Mouse (Mus musculus): ENCODE measurements around the gene Hist1h2bk. TPM values are rescaled to one million over a fixed set of nuclear protein-coding genes. Genes with fewer than 3 reads are reported as not detected.

Gene Hist1h2bk
- 100 to 1,000 TPM; 213 to 221 TPM for total RNA-seq (2021)

DNA sequence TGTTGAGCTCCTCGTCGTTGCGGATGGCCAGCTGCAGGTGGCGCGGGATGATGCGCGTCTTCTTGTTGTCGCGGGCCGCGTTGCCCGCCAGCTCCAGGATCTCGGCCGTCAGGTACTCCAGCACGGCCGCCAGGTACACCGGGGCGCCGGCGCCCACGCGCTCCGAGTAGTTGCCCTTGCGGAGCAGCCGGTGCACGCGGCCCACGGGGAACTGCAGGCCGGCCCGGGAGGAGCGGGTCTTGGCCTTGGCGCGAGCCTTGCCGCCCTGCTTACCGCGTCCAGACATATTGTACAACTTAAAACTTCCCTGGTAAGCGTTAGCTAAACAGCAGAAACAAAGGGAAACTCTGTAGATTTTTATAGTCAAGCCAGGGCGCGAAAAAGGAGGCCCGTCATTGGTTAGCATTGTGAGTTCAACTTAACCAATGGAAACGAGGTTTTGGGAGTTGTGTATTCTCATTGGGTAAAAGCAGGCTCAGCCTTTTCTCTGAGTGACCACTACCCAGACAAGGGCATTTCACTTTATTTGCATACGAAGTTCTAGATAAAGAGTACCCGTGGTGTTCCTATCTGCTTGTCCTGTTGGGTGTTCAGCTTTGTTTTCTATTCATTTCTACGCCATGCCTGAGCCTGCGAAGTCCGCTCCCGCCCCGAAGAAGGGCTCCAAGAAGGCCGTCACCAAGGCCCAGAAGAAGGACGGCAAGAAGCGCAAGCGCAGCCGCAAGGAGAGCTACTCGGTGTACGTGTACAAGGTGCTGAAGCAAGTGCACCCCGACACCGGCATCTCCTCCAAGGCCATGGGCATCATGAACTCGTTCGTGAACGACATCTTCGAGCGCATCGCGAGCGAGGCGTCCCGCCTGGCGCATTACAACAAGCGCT is at the start of gene Hist1h2bk, which contains the start of gene Hist1h2ah:
Hist1h2bk (plus strand) TSS at position 604 of the 882 bp plus-strand sequence.
Hist1h2ah (minus strand) TSS at position 302 of the 882 bp plus-strand sequence.
- intact Hi-C loops (cut with DNase I), result loop anchor here (5.0 to 10.0 kb wide), 3 partner anchors 211 to 1722 kb away; partner anchors contain the start of genes Hist1h2ac, Hist1h2bc and Hist1h4b
- DNase-seq, result peak; percentile 90 to 91

DNA sequence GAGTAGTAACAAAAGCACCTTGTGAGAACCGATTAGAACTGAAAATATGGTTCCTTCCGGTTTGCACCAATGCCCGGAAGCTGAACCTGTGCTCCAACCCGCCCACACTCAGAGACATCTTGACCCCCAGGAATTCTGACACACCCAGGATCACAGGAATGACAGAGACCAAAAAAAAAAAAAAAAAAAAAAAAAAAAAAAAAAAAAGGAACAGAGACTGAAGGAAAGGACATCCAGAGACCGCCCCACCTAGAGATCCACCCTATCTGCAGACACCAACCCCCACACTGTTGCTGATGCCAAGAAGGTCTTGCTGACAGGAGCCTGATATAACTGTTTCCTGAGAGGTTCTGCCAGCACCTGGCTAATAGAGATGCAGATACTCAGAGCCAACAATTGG is 43.1 kb upstream of the Hist1h2bk start:
- intact Hi-C loops (cut with DNase I), result no loop called here
- no peak for DNase-seq

DNA sequence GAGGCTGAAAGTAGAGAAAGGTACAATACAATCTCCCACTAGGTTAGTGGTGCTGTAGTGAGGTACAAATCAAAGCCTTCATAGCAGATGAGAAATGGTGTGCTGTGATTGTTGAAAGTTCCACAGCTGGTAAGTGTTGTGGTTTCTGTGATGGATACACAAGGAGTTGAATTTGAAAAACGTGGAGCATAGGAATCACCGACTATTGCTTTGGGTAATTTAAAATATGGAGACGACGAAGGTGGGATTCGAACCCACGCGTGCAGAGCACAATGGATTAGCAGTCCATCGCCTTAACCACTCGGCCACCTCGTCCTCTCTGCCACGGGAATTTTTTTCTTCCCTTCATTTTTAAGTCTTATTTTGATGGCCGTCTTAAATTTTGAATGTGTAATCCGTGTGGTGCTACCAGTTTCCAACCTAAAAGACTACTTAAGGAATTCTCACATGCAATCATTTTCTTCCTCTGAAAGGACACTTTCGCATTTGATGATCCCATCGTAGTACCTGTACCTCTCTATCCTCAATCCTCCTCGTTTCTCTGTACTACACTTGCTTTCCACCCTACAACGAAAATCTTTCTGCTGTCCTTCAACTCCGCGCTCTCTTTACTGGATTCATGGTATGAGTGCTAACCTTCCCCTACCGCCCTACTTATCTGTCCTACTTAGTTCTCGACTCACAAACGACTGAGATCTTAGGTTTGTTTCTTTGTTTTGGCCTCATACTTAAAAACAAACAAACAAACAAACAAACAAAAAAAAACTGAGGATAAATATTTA is 41.5 kb upstream of the Hist1h2bk start:
- intact Hi-C loops (cut with DNase I), result no loop called here
- peak in 1 of 2 experiments; percentile 21 for DNase-seq

DNA sequence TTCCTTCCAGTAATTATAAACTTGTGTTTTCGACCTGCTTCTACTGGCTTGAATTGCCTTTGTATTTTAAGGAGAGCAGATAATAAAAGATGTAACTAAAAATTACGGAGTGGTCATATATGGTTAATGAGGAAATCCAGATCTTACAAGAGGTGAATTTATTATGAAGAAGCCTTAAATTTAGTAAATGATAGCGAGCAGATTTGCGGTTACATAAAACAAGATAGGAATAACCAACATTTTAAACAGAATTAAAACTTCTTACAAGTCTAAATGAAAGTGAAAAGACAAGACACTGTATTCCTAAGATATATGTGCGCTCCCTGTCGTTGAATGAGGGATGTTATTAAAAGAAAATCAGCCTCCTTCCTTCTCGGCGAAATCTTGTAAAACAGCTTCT is 40.8 kb upstream of the Hist1h2bk start:
- intact Hi-C loops (cut with DNase I), result no loop called here
- no peak for DNase-seq

DNA sequence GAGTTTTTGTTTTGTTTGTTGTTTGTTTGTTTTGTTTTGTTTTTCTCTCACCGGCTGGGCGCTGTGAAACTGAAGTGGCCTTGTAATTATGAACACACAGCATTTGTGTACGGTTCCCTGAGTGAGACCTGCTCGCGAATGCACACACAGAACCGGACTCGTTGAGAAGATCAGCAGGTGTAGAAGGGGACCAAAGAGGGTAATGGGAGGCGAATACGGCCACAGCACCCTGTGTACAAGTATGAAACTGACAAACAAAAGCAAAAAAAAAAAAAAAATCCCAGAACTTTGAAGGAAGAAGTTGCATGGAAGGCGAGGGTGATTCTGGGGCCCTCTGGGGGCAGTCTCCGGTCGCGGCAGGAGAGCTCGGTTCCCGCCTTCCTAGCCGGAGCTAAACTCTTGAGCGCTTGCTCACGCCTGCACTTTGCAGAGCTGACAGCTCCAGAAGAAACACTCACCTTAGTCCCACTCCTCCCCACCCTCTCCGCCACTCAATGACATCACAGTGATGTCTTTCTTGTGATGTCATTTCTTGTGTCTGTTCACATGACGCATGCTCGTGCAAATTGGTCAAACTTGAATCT is 40.2 kb upstream of the Hist1h2bk start:
- DNase-seq, result peak in 1 of 2 experiments; percentile 53
- intact Hi-C loops (cut with DNase I), result no loop called here

DNA sequence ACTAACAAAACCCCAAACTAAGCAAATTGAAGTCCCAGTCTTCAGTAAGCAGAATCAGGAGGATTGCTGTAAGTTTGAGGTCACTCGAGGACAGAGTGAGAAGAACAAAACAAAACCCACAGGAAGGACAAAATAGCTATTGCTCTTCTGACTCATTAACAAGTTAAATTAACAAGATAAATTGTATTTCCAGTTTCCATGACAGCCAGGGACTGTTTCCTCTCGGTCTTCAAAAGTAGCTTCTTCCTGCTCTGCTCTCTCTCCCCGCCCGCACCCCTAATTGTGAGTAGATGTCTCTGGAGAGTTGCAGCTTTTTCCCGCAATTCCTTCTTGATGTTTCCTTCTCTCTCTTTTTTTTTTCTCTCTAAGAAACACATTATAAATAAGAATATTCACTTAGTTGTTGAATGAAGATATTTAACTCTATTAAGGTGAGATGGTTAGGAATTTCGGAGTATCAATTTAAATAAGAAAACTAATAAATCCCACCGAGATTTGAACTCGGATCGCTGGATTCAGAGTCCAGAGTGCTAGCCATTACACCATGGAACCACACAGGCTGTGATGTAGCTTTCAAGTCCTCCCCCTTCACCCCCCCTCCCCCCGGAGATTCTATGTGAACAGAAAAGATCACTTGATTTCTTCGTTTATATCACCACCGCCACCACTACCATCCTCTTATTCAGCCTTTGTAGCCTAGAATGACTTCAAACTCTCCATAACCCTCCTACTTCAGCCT is 39.4 kb upstream of the Hist1h2bk start:
- DNase-seq, result no peak
- intact Hi-C loops (cut with DNase I), result loop anchor here (2.0 kb wide), 1 partner anchor 19 kb away; no protein-coding TSS in a partner anchor

DNA sequence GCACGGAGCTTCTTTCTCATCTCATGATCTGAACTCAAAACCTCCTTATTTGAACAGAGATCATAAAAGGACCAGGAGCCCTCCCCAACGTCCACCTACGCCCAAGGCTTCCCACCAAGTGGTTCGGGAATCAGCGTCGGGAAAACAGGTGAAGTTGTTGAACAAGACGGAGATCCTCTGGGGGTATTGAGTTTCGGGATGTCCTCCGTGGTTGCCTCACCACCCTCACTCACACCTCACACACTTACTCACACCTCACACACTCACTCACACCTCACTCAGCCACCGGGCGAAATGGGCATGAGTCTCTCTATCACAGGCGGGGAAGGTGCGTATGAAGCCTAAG is 38.9 kb upstream of the Hist1h2bk start:
- intact Hi-C loops (cut with DNase I), result loop anchor here (2.0 kb wide), 1 partner anchor 18 kb away; no protein-coding TSS in a partner anchor

DNA sequence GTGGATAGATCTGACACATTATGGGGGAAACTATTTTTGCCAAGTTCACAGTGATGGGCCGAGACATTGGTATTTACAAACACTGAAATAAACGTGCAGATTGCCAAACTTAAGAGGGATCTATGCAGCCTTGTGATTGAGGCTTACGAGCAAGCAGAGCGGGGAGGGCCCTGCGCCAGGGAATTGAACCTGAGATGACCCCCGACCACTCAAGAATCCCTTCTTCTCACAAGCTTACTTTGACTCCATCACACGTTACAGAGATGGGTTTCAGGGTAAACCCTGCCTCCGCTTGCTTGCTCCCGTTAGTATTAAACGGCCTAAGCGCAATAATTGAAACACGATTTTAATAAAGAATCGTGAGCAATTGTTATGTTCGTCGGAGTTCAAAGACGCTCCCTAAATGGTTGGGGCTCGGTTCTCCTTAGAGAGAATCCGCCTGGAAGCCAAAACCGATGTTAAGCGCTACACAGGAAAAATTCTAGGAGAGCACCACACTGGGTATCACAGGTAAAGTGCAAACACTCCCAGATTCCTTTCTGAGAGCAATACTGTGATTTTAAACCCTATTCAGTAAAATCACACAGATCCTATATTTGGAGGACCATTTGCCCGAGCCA is 38.4 kb upstream of the Hist1h2bk start:
- intact Hi-C loops (cut with DNase I), result loop anchor here (2.0 kb wide), 1 partner anchor 17 kb away; no protein-coding TSS in a partner anchor

More for the DNA sequence above, 38.9 kb upstream of the Hist1h2bk start:
- DNase-seq, result no peak

GRCm38 (mm10) chr13:21997821-21998220 is 37.8 kb upstream of the Hist1h2bk start:
- no peak for DNase-seq
- intact Hi-C loops (cut with DNase I), result loop anchor here (2.0 kb wide), 1 partner anchor 17 kb away; no protein-coding TSS in a partner anchor

More for the DNA sequence above, 38.4 kb upstream of the Hist1h2bk start:
- no peak for DNase-seq

DNA sequence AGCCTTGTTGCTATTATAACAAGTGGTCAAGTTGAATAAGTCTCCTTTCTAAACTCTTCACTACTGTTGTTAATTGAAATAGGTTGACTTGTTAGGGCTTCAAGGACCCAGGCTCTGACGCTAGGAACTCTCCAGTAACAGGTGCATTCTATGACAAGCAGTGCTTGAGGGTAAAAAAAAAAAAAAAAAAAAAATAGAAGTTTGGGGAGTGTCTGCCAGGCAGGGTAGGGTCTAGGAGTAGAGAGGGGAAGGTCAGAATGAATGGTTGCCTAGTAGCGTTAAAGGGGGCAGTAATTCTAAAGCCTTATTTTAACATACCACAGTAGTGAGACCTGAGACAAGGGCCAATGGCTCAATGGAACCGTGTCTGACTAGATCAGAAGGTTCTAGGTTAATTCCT is 37.3 kb upstream of the Hist1h2bk start:
- intact Hi-C loops (cut with DNase I), result no loop called here
- no peak for DNase-seq

- intact Hi-C loops (cut with DNase I), result no loop called here
- no peak for DNase-seq
Measured at GRCm38 (mm10) chr13:21999147-21999546, 36.5 kb upstream of the Hist1h2bk start.

DNA sequence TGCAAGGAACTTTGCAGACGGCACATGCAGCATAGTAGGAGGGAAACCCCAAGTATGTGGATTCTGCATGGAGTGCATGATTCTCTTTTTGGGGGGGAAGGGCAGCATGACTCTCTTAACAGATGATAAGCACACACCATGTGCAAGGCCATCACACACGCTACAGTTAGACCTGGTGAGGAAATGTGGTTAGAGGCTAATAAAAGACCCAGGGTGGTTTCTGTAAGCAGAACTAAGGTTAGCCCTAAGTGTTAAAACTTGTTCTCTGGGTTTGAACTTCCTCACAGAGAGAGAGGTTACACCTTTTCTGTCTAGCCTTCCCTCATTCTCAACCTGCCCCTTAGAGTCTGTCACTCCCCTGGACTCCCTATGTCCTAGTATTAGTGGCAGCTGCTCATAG is 34.3 kb upstream of the Hist1h2bk start:
- intact Hi-C loops (cut with DNase I), result no loop called here
- no peak for DNase-seq

- intact Hi-C loops (cut with DNase I), result no loop called here
- no peak for DNase-seq
Measured at GRCm38 (mm10) chr13:22001823-22002222, 33.8 kb upstream of the Hist1h2bk start.

GRCm38 (mm10) chr13:22005605-22006333 is 29.9 kb upstream of the Hist1h2bk start:
- intact Hi-C loops (cut with DNase I), result no loop called here
- DNase-seq, result peak in 1 of 2 experiments; percentile 31

DNA sequence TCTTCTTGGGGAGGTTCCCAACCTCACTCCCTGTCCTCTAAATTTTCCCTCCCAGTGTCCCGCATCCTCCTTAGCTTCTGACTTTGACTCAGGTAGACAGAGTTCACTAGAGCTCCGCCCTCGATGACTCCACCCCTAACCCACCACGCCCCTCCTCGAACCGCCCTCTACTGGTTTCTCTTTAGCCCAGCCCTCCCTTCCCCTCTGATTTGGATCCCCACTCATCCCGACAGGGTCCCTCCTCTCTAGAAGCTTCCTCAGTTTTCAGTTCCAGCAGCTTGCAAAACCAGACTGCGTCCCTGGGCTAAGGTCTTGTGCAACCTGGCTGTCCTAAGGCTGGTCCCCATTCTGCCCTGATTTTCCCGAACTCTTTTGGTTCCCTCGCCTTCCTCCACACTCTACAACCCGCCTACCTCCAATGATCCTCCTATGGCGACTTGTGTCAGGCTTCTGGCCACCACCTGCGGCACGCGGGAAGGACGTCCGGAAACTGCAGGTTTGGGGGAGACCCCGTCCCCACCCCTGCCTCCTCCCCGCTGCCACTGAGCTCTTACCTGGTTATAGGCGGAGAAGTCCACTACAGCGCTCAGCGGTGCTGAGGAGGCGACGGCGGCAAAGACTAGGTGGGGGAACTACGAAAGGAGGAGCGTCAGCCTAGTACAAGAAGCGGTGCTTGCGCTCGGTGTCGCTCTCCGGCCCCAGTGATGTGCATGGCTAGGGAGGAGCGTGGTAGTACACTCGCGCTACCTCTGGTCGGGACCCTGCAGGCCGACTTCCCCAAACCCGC is 29.1 kb upstream of the Hist1h2bk start:
- peak in 1 of 2 experiments; percentile 39 for DNase-seq
- intact Hi-C loops (cut with DNase I), result no loop called here

DNA sequence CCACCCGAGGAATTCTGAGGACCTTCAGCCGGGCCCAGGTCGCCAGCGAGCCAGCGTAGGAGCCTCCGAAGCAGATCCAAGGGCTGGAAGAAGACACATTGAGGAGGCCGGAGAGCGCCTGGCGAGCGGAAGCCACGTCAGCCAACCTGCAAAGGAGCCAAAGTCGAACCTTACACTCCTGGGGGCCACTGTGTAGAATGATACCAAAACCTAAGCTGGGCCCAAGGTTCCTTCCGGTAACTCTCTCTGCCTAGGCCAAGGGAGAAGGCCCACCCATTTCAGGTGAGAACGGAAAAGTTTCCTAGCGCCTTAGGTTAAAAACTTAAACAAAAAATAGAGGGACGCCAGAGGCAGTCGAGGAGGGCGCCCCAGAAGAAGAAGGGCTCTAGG is 28.6 kb upstream of the Hist1h2bk start:
- intact Hi-C loops (cut with DNase I), result no loop called here
- no peak for DNase-seq

- DNase-seq, result no peak
- intact Hi-C loops (cut with DNase I), result no loop called here
Measured at GRCm38 (mm10) chr13:22007872-22008271, 27.8 kb upstream of the Hist1h2bk start.

GRCm38 (mm10) chr13:22008707-22009106 is 27.0 kb upstream of the Hist1h2bk start:
- intact Hi-C loops (cut with DNase I), result no loop called here
- DNase-seq, result no peak
